Mouse (Mus musculus) layer of hippocampus, adult 6 months (tissue): ENCODE results near the gene Eno4. TPM values are rescaled to one million over a fixed set of nuclear protein-coding genes. Genes with fewer than 3 reads are reported as not detected.

Source experiments
- long read RNA-seq, 2 experiments: library from polyadenylated mRNA; unstranded; transcript quantifications; one replicate each; pipeline ENCODE4 v2.0.0; 2019 to 2020
- microRNA-seq: library from miRNA; unstranded; fragments of <30 nt; microRNA quantifications from one replicate; pipeline ENCODE4 v1.2.0, GENCODE M21; 2020
- polyA plus RNA-seq: library from polyadenylated mRNA; unstranded; fragments of <200 nt; fragmentation: Nextera tagmentation; gene quantifications from 2 replicates; pipeline ENCODE4 v1.2.3, GENCODE M21; 2021

Gene Eno4
- polyA plus RNA-seq = 0.73 and 1.8 TPM in 2 replicates
- long read RNA-seq, experiment 1 = 0 reads
- long read RNA-seq, experiment 2, transcript Eno4-202 (14 exons, 2,567 nt) = major isoform, 5 of 12 reads
- long read RNA-seq, experiment 2, partial matches to known transcripts = 1 of 12 reads
- long read RNA-seq, experiment 2, other reads (novel, unspliced or antisense) = 6 of 12 reads

DNA sequence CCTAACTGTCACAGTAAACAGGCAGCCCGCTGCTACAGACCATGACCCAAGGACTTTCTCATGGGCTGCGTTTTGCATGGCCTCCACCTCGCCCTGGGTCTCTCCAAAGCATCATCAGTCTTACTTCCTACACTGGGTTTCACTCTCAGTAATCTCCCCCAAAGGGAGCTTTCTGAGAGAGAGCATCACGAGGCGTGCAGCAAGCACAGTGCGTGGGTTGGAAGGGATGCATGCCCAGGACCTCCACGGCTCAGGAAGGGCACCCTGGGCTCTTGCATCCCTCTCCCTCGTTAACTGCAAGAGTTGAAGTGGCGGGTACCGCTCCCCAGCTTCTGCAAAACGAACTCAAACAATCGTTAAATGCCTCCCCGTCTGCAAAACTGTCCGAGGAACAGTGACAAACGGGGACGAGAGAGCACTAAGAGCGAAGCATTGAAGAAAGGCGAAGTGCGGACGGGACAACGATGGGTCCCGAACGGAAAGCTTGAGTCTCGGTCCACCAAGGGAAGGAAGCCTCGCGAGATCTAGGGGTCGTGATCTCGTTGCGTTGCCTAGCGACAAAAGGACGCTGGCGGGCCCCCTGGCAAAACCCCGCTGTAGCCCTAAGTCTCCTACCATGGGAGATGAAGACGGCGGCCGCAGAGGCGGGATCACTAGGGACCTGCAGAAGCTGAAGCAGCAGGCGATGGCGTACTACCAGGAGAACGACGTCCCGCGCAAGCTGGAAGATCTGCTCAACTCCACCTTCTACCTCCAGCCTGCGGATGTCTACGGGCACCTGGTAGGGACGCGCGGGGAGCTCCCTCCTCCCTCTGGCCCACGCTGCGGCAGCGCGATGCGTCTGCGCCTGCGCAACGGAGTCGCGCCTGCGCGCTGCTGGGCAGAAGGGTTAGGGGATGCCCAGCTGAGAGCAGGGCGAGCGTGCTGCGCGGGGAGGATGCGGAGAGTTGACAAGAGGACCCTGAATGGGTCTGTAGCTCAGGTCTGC is at the start of gene Eno4, which contains the start of gene Hspa12a:
Gene Eno4, plus strand, starts transcription at position 585 of the 988 bp plus-strand sequence.
Gene Hspa12a, minus strand, starts transcription at position 814 of the 988 bp plus-strand sequence.

Small RNAs within 50 kb of the gene (microRNA-seq; reads per million reads assigned to microRNA genes)
- gene Mir3086 = 16.5 reads per million, percentile 39 among the genes with 10 or more reads in this experiment

Other genes starting within 250 kb of the Eno4 start
- not detected in 2 replicates for gene Pnliprp1, start 214.5 kb upstream of the Eno4 start, polyA plus RNA-seq
- 0.11 TPM in 1 of 2 replicates, not detected in the other for gene Pnliprp2, start 183.7 kb upstream of the Eno4 start, polyA plus RNA-seq
- gene 1700019N19Rik, start 149.0 kb upstream of the Eno4 start, polyA plus RNA-seq = 0.20 and 0.24 TPM in 2 replicates
- gene Hspa12a, start 229 bp downstream of the Eno4 start, polyA plus RNA-seq = 35.5 and 42.7 TPM in 2 replicates
- gene Shtn1, start 132.7 kb downstream of the Eno4 start, polyA plus RNA-seq = 2.8 and 2.9 TPM in 2 replicates
- 0.14 TPM in 1 of 2 replicates, not detected in the other for gene Vax1, start 226.6 kb downstream of the Eno4 start, polyA plus RNA-seq